ENCODE assay signal across 8 mouse cellular contexts in the genomic region with DNA sequence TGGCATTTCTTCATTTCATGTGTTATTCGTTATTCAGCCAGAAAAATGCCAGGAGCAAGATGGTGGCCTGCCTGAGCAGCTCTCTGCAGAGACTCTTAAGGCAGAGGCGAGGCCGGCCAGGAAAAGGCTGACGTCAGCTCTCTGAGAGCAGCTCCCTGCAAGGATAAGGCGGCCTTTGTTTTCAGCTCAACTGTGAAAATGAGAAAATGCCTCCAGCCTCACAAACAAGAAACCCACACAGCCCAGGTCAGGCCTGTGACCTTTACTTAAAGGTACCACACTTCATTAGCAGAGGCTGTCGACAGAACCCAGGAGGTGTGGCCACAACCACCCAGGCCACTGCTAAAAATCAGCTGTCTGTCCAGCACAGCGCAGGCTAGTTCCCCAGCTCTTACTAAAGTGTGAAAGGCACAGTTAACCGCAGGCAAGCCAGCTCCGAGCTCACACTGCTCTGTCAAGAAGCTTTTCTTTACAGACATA.
DNase-seq lines count a peak whose midpoint lies in the region; ATAC-seq and TF ChIP-seq lines count a peak whose summit lies in the region.

No protein-coding gene starts in this region.

- no peak for TF ChIP-seq POLR2A in cerebellum, adult 2 months (IDR thresholded peaks at IDR 0.05; ENCODE audit: borderline replicate concordance, insufficient read depth, low read length)

- peaks cover 93% of the 10 kb centered on the region for H3K79me2 ChIP-seq in macrophage (ENCODE audit: inconsistent target)

- no peaks in the 10 kb centered on the region for H3K4me1 ChIP-seq in cerebellum, adult 2 months (ENCODE audit: control insufficient read depth, insufficient read depth, low read length)

- H3K4me3 ChIP-seq in cerebellum, adult 2 months (replicated peaks; ENCODE audit: insufficient read depth, low read depth, low read length): no peak overlapping the region
- no peak overlapping the region for H3K4me3 ChIP-seq in macrophage (ENCODE audit: inconsistent target)

- no peaks in the 10 kb centered on the region for H3K36me3 ChIP-seq in macrophage (ENCODE audit: inconsistent target)

- ATAC-seq in inflammation-experienced regulatory T-cells, adult 6 months: peak; percentile 47

- no peak for TF ChIP-seq CTCF in cerebellum, adult 2 months (IDR thresholded peaks at IDR 0.05; ENCODE audit: borderline replicate concordance, insufficient read depth, low read depth, low read length)

- peak; percentile 41 to 58 for DNase-seq in cerebellum, adult 2 months
- no peak for DNase-seq in cerebellum, adult 9-10 months
- peak; percentile 96 for DNase-seq in embryo, embryonic 10.5 days (ENCODE audit: low spot score)
- peak; percentile 57 for DNase-seq in gastrocnemius, postnatal 25 days
- peak; percentile 67 to 81 for DNase-seq in left cerebral cortex, adult 9 months (ENCODE audit: low spot score in 2 of 2)
- DNase-seq in right cerebral cortex, adult 18-20 months: peak; percentile 85

- H3K27ac ChIP-seq in cerebellum, adult 2 months (ENCODE audit: insufficient read depth, low read length): peak overlapping the region; percentile 79; the same call in 1 of the 2 replicates
- H3K27ac ChIP-seq in macrophage: peak overlapping the region; percentile 31

- WGBS in cerebellum, adult 2 months: 55% methylated on average over 9 of the region's 9 CpGs
- WGBS in macrophage (ENCODE audit: missing documents): 54% methylated on average over 9 of the region's 9 CpGs

- no peaks in the 10 kb centered on the region for H3K27me3 ChIP-seq in cerebellum, adult 2 months (ENCODE audit: control insufficient read depth, insufficient read depth, low read length)
